Mouse (Mus musculus) layer of hippocampus, postnatal 14 days (tissue): ENCODE results near the gene Chit1. TPM values are rescaled to one million over a fixed set of nuclear protein-coding genes. Genes with fewer than 3 reads are reported as not detected.

Experiments used
- DNase-seq, 2 experiments: peaks; one replicate each; pipeline ENCODE4 v3.0.0; 2021 to 2022; ENCODE audit warnings: low spot score in 2 of 2, mixed read lengths in 1 of 2
- total RNA-seq, 2 experiments: library from RNA; stranded (reverse); gene quantifications; 2 replicates each; pipeline ENCODE4 v1.2.3; 2021

Gene Chit1
- total RNA-seq, 2 experiments from 2014 or later, result 0.39 TPM; not detected in 1

DNA sequence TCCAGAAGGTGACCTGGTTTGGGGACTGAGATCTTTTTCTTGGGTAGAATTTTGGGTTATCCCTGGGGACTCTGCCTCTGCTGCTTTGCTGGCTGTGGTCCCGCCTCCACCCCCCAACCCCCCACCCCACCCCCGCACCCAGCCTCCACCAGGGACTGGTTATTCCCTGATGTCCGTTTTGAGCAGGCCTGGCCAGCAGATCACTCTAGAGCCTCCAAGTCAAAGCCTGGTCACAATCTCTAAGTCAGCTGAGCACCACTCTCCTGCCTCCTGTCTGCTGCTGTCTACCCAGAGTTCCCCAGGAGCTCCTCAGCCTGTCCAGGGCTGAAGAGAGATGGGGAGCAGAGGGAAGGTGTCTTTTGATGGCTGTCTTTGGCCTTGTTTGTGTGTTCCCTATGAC lies 25.3 kb downstream of the Chit1 start:
- DNase-seq, result no peak

DNA sequence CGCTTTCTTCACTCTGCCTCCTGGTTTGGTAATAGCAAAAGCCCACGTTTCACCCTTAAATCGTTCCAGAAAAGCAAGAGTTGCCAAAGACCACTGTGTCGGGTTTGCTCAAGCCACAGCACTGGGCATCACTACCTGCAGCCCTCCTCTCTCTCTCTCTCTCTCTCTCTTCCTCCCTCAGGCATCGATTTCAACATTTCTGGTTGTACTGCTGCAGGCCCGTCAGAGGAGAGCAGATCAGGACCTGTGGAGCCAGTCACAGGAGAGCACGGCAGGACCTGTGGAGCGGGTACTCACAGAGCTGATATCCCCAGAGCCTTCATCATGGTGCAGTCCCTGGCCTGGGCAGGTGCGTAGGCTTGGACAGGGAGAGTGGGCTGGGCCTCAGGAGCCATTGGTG lies 27.4 kb downstream of the Chit1 start:
- DNase-seq, result no peak

DNA sequence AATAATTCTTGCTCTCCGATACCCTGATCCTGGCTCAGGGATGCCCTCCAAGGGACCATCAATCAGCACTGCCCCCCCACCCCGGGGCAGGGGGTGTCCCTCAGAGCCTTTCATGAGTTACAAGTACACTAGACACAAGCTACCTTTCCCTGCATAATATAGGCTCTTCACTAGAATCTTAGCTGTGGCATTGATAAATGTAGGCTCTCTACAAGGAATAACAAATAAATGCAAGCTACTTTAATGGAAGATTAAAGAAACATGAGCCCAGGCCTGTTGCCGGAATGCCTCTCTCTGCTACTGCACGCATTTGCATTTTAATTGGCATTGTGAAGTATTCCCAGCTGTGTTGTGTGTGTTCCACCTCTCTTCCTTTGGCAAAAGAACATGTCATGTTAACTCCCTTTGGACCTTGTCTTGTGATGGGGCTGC lies 31.3 kb downstream of the Chit1 start:
- no peak for DNase-seq

DNA sequence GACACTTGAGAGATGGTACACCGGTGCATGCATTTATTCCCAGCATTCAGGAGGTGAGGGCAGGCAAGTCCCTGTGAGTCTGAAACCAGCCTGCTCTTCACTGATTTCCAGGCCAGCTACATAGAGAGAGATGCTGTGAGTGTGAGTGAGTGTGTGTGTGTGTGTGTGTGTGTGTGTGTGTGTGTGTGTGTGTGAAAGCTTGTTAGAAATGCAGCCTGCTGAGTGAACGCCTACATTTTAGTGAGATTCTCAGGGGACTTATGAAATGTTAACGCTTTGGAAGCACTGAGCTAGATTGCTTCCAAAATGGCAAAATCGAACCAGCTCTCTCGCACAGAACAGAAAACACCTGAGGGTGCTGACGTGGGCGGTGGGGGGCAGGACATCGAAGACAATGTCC lies 35.0 kb downstream of the Chit1 start:
- peak; percentile 19 to 28 for DNase-seq

DNA sequence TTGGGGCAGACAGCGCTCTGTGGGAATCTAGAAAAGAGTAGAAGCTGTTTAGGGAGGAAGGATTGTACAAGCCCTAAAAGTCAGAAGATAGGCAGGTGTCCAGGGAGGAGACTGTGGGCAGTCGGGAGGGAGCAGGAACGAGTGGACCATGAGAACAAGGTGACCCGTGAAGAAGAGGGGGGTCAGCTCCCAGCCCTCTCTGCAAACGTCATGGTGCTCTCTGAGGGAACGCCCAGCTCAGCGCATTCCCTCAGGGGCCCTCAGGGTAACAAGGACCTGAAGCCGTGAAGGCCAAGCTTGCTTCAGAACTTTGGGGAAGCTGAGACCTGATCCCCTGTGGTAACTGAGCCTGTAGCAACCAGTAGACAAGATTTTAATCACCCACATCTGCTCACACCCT lies 39.0 kb downstream of the Chit1 start:
- no peak for DNase-seq

DNA sequence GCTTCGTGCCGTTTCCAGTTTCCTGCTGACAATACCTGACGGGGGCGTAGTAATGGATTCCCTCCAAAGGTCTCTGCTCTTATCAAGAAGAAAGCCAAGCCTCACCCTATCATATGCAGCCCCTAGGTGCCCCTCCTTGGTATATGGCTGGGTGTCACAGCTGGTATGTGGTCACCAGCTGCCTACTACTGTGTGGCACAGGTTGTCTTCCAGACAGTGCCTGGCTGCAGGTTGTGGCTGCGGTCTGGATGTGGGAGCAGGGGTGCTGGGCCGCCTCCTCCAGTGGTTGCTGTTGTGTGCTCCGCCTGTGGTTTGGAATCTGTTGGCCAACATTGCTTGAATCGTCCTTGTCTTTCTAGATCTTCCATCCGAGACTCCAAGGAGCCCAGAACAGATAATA lies 39.7 kb downstream of the Chit1 start:
- DNase-seq, result no peak

DNA sequence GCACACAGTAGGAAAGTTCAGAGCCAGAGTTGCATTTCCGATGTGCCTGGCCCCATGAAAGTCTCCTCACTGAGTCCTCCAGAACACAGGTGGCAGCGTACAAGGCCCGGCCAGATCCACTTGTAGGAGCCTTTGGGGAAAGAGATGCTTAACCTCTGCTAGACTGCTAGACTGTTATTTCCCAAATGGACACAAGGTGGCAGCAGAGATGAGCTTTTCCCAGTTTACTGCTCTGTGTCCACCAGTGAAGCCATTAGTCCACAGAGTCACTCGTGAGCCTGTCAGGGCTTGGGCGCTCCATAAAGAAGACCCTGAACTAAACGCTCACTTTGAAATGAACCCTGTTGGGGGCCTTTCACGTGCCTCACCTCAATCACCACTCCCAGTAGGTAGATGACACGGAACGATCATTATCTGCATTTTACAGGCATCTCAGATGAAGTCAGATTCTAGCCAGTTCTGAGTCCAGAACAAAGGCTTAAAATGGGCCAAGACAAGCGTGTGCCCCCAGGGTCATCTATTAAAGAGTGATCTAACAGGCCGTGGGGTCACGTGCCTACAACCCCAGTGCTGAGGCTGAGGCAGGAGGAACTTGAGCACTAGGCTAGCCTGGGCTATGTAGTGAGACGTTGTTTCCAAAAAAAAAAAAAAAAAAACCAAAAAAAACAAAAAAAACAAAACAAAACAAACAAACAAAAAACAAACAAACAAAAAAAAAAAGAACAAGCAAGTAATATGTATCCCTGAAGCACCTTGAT lies 40.8 kb downstream of the Chit1 start:
- DNase-seq, result peak; percentile 74 to 88

DNA sequence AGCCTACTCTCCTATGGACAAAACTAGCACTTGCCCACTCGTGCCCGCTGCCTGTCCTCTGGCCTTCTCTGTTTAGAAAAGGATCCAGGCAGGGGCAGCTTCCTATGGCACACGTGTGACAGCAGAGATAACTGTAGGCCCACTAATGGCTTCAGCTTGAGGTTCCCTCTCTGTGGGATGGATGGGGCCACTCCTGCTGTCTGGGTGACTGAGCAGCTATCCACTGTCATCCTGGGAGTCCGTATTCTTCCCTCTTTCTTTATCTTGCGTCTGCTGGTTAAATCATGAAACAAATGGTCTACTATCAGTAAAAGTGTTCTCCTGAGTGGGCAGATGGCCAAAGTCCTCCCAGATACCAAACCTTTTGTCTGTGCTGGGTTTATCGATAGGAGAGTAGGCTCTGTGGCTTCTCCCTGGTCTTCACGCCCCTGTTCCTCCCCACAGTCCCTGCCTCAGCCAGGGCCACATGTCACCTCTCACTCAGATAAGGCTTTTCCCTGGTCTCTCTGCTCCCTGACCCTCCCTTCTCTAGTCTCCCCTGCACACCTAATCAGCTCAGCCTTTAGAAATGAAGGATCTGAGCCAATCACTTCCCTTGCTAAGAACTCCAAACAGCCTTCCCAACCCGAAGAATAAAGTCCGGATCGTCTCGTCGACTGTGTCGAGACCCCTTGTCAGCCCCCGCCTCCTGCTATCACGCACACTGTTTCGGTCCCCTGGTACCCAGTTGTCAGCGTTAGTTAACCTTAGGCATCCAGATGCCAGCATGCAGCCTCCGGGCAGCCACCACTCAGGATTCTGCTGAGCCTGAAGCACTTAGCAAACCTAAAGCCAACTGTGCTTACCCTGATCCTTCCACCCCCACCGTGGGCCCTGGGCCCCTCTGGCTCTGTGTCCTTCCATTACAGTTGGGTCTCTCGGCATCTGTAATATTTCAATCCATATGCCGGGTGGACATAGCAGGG lies 41.9 kb downstream of the Chit1 start:
- no peak for DNase-seq

DNA sequence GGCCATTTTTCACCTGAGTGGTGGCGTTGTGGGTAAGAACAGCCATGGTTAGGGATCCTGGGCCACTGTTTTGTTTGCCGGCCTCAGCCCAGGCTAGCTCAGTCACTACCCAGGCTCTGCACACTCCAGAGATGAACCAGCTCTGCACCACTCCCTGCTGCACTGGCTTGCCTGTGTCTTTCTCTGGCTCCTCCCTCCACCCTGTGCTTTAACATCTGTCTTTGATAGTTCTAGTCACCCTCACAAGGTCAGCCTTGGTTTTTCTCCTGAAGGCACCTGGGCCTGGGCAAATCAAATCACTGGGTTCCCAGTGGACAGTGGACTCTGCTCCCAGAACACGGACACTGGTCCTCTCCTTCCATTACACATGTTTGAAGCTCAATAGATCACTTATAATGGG lies 43.1 kb downstream of the Chit1 start:
- DNase-seq, result no peak

DNA sequence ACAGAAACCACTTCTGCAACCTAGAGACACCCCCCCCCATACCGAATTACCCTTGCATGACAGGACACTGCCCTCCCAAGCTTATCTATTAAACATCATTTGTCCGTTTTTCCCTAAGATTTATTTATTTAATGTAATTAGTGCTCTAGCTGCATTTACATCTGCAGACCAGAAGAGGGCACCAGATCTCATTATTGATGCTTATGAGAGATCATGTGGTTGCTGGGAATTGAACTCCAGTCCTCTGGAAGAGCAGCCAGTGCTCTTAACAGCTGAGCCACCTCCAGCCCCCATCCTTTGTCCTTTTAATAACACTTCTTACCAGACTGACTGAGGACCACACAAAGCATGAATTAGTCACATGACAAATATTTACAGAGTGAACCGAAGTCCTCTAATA lies 43.6 kb downstream of the Chit1 start:
- no peak for DNase-seq

DNA sequence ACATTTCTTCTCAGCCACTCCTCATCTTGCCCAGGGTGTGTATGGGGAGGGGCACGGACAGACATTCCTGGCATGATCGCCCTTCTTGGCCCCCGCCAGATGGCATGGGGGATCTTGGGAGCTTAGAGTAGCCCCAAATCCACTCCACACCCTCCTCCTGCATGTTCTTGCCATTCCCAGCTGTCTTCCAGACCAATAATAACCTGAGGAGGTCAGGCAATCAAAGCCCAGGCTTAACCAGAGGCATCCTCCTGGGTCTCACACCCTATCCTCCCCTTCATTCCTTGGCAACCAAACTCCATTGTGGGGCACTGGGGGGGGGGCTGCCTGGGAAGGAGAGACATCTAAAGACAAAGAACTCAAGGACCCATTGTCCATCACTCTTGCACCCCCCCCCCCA lies 49.4 kb downstream of the Chit1 start:
- no peak for DNase-seq

DNA sequence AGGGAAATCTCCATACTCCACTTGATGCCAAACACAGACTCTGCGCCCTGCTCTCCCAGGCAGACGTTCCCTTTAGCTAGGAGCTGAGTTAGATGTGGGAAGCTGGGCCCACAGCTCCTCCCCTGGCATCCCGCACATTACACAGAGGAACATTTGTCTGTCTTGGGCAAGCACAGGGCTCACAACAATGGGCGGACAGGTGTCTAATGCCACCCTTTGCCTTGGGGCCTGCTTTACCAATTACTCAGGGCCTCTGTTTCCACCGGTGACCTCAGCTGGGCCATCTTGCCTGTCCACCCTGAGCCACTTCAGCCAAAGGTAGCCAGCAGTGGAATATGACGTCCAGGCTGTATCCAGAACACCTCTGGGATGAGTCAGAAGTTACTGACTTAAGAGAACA lies 50.4 kb downstream of the Chit1 start:
- DNase-seq, result no peak

DNA sequence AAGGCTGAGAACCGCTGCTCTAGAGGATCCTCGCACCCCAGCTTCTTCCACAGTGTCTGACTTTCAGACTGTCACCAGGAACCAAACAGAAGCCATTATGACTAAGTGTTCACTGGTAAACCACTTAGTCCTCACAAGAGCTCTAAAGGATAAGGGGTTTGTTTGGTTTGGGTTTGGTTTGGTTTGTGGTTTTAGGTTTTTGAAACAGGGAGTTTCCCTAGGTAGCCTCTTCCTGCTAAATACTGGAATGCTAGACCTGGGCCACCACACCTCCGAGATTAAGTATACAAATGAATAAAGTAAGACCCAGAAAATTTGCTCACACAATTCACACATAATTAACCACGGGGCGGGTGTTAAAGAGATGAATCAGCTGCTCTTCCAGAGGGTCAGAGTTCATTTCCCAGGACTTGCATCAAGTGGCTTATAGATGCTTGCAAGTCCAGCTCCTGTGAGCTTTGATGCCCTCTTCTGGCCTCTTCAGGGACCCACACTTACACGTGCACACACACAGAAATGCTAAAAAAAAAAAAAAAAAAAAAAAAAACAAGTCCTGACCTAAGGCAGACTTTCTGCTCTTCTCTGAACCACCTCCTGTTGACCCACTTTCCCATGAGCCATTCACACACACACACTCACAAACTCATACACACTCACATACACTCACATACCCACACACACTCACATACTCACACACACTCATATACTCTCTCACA lies 51.6 kb downstream of the Chit1 start:
- DNase-seq, result no peak

DNA sequence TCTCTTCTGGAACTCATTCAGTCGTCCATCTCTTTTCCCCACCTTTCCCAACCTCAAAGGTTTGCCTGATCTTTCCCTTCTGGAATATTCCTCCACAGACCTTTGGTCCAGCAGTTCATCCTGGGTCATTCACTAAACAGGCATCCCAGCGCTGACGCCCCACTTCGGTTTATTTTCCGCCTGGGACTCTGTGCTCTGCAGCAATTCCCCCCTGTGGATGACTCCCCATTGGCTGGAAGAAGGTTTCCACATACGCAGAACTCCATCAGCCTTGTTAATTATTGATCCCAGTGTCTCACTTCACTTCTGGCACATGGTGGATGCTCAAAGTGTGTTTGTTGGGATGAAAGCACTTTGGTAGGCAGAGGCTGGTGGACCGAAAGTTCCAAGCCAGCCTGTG lies 52.4 kb downstream of the Chit1 start:
- no peak for DNase-seq

DNA sequence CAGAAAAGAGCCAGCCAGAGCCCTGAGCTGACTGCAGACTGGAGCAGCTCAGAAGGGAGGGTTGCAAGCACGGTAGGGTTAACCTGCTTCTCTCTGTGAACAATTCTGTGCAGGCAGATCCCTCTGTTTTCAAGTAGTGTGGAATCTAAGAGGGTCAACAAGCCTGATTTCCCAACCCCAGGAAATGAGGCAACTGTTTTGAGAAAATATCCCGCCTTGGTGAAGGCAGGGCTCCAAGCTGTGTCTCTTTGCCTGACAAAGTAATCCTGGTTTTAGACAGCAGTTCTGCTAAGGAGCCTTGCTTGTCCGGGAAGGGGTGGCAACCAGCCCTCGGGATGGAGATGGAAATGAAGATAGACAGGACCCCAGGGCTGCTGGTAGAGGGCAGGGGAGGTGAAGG lies 53.4 kb downstream of the Chit1 start:
- no peak for DNase-seq

DNA sequence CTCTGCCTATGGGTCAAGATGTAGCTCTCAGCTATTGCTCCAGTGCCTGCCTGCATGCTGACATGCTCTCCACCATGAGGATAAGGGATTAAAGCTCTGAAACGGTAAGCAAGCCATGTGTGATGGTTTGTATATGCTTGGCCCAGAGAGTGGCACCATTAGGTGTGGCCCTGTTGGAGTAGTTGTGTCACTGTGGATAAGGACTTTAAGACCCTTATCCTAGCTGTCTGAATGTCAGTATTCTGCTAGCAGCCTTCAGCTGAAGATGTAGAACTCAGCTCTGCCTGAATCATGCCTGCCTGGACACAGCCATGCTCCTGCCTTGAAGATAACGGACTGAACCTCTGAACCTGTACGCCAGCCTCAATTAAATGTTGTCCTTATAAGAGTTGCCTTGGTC lies 55.5 kb downstream of the Chit1 start:
- no peak for DNase-seq

DNA sequence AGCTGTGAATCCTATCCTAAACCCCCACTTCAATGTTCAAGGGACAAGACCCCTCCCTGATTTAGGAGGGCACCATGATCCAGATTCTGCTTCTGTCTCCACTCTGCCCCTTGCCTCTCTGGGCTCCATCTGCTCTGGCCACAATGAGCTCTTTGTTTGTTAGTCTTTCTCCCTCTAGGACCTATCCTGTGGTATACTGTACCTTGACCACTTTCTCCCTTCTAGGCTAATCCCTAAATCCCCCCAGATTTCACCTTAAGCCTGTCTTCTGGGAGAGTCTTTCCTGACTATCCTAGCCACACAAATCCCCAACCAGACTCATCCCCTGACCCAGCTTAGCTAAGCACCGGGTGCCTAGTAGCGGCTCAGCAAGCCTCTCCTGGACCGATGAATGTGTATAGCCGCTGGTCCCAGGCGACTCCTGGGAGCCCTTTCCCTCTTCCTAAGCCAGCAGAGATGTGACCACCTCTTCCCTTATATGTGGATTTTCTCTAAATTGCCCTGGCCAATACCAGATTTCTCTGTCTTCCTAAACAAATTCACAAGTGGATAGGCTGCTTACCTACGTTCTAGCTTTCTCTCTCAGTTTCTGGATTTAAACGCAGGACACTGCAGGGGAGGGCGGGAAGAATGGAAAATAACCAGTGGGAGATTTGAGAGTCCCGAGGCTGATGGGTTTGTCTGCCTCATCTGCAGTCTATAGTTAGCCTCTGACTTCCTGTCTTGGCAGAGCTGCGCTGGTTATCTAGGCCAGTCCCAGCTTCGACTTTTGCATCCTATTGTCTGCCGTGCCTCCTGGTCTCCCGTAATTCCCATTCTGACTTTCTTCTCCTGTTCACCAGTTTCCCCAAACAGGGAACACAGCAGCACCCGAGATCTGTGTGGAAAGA lies 56.6 kb downstream of the Chit1 start:
- DNase-seq, result no peak

DNA sequence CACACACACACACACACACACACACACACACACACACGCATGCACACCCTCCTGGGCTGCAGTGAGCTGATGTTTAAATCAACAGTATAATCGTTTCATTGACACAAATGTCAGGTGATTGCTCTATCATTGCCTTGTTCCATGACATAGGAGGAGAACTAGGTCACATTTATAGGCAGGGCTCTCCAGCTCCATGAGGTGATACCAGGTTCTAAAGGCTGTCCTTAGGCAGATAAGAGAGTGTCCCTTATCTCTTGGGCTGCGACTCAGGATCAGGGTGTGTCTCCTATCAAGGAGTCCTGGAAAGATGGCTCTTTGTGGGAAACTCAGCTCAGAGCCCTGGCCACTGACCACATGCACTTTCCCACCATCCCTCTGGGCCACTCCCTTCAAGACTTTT lies 57.5 kb downstream of the Chit1 start:
- DNase-seq, result no peak

DNA sequence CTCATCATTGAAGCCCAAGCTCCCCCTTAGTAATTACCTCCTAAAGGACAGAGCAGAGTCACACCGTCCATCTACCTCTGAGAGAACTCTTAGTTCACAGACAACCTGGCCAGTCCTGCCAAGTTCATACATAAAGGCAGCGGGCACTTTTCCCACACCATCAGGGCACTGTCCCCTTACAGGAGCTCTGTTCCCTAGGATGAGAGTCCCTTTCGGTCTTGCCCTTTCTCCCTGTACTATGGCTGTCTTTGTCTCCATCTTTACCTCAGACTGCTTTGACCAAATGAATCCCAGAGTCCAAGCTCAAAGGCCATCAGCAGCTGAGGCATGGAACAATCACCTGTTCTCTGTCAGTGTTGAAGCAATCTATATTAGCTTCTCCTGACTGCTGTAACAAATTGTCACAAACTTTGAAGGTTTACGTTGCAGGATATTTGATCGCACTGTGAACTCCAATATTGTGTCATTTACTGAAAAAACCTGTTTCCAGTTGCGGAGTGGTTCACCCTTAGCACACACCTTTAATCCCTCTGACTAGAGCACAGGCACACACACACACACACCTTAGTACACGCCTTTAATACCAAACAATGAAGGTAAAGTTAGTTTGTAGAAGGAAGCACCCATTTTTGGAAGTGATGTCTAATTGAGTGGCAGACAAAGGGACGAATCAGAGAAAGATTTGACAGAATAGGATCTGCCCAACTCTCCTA lies 58.1 kb downstream of the Chit1 start:
- DNase-seq, result no peak

DNA sequence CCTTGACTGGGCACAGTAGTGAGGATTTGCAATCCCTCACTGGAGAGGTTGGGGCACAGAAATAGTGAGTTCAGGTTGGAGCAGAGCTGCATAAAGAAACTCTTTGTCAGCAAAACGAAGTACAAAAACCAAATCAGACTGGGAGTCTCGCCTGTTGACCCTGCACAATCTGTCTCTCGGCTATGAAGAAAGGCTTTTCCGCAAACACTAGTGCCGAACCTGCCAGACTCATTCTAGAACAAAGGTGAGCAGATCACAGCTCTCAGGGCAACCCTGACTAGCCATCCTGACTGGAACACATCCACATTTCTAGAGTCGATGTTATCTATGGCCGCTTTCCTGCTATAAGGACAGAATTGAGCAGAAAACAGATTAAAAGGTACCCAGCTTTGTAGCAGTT lies 62.0 kb downstream of the Chit1 start:
- no peak for DNase-seq
